Comparison of ENCODE assay signal across 13 mouse cellular contexts in genomic region chr3:142348816-142349631, GRCm38 (mm10). TPM values are rescaled to one million over a fixed set of nuclear protein-coding genes. Genes with fewer than 3 reads are reported as not detected.
DNase-seq lines count a peak whose midpoint lies in the region; ATAC-seq and TF ChIP-seq lines count a peak whose summit lies in the region.
"Had no signal": no experiment of that assay in that cellular context is flagged by ENCODE, and none has a peak within 500 bp of the region (broad histone marks: within the 10 kb centered on the region; RNA-seq: fewer than 3 reads in every experiment).

No protein-coding gene starts in this region.

- TF ChIP-seq EP300 in liver, postnatal 0 days (IDR thresholded peaks at IDR 0.05; ENCODE audit: low read depth) = no peak

- no peaks in the 10 kb centered on the region for H3K27me3 ChIP-seq in embryonic facial prominence, embryonic 10.5 days (replicated peaks; ENCODE audit: low read depth, poor library complexity, severe bottlenecking)
- H3K27me3 ChIP-seq in kidney, postnatal 0 days (ENCODE audit: insufficient read depth, low read length) = no peaks in the 10 kb centered on the region
- no peaks in the 10 kb centered on the region for H3K27me3 ChIP-seq in liver, postnatal 0 days (ENCODE audit: insufficient read depth, low read length)
- H3K27me3 ChIP-seq: CH12.LX; embryonic facial prominence, embryonic 13.5 days; neural tube, embryonic 12.5 days had no signal

- peak overlapping the region; percentile 65 for H3K27ac ChIP-seq in embryonic facial prominence, embryonic 10.5 days (replicated peaks)
- H3K27ac ChIP-seq in kidney, postnatal 0 days = peak overlapping the region; percentile 32; the same call in 1 of the 2 replicates
- peak overlapping the region; percentile 58 for H3K27ac ChIP-seq in liver, postnatal 0 days (ENCODE audit: low read depth)
- H3K27ac ChIP-seq: neural tube, embryonic 12.5 days had no signal

- peak; percentile 65 for DNase-seq in Muller cell, postnatal 12 days (ENCODE audit: inconsistent ontology term)
- no peak for DNase-seq in embryonic facial prominence, embryonic 10.5 days (ENCODE audit: low spot score)
- DNase-seq in kidney, postnatal 0 days (ENCODE audit: low spot score) = no peak
- no peak for DNase-seq in liver, postnatal 0 days
- no peak for DNase-seq in thymus, postnatal 0 days (ENCODE audit: low spot score)
- DNase-seq in retina, postnatal 1 day = no peak
- DNase-seq: cerebellum, postnatal 10 days had no signal

- H3K9me3 ChIP-seq in embryonic facial prominence, embryonic 10.5 days = no peaks in the 10 kb centered on the region
- H3K9me3 ChIP-seq in kidney, postnatal 0 days (replicated peaks; ENCODE audit: low read length) = no peaks in the 10 kb centered on the region
- no peaks in the 10 kb centered on the region for H3K9me3 ChIP-seq in liver, postnatal 0 days (ENCODE audit: low read length)
- H3K9me3 ChIP-seq: embryonic facial prominence, embryonic 13.5 days had no signal

- no peak for TF ChIP-seq CTCF in kidney, postnatal 0 days (IDR thresholded peaks at IDR 0.05; ENCODE audit: low read depth)
- TF ChIP-seq CTCF in liver, postnatal 0 days (IDR thresholded peaks at IDR 0.05; ENCODE audit: low read depth) = no peak

- no peak overlapping the region for H3K4me2 ChIP-seq in kidney, postnatal 0 days (ENCODE audit: low read length)
- no peak overlapping the region for H3K4me2 ChIP-seq in liver, postnatal 0 days (ENCODE audit: low read depth, low read length)
- H3K4me2 ChIP-seq: embryonic facial prominence, embryonic 13.5 days; midbrain, embryonic 11.5 days; neural tube, embryonic 12.5 days had no signal

- peak; percentile 82 for ATAC-seq in kidney, postnatal 0 days (replicated peaks; ENCODE audit: low FRiP score, low read depth)
- ATAC-seq in liver, postnatal 0 days = peak; percentile 81
- ATAC-seq in activated CD4-positive, CD25-positive, alpha-beta regulatory T cell, adult 4 months = no peak
- ATAC-seq: forebrain, embryonic 16.5 days had no signal

- peaks cover 11% of the 10 kb centered on the region for H3K36me3 ChIP-seq in embryonic facial prominence, embryonic 10.5 days (replicated peaks)
- 0 out of 2 replicates have a peak, but pooled peaks cover 2% of the 10 kb centered on the region for H3K36me3 ChIP-seq in kidney, postnatal 0 days (ENCODE audit: insufficient read depth, low read length)
- H3K36me3 ChIP-seq in liver, postnatal 0 days (replicated peaks; ENCODE audit: insufficient read depth, low read length) = no peaks in the 10 kb centered on the region
- H3K36me3 ChIP-seq: neural tube, embryonic 12.5 days had no signal

- peaks cover 24% of the 10 kb centered on the region for H3K4me1 ChIP-seq in embryonic facial prominence, embryonic 10.5 days
- H3K4me1 ChIP-seq in kidney, postnatal 0 days (replicated peaks; ENCODE audit: insufficient read depth, low read length) = no peaks in the 10 kb centered on the region
- peaks cover 4% of the 10 kb centered on the region; the same call in 1 of the 2 replicates for H3K4me1 ChIP-seq in liver, postnatal 0 days (ENCODE audit: insufficient read depth)
- H3K4me1 ChIP-seq: neural tube, embryonic 12.5 days had no signal

- 78% methylated on average over 5 of the region's 5 CpGs for WGBS in embryonic facial prominence, embryonic 10.5 days
- WGBS in kidney, postnatal 0 days = 87% methylated on average over 5 of the region's 5 CpGs
- WGBS in liver, postnatal 0 days (ENCODE audit: insufficient replicate concordance) = 67% methylated on average over 5 of the region's 5 CpGs

- H3K9ac ChIP-seq in kidney, postnatal 0 days (ENCODE audit: low read depth, low read length) = no peak overlapping the region
- H3K9ac ChIP-seq in liver, postnatal 0 days (replicated peaks) = no peak overlapping the region
- H3K9ac ChIP-seq: embryonic facial prominence, embryonic 13.5 days; neural tube, embryonic 12.5 days had no signal

- H3K4me3 ChIP-seq in embryonic facial prominence, embryonic 10.5 days = no peak overlapping the region
- H3K4me3 ChIP-seq in kidney, postnatal 0 days (replicated peaks; ENCODE audit: low read depth, low read length) = no peak overlapping the region
- H3K4me3 ChIP-seq in liver, postnatal 0 days (ENCODE audit: low read depth, low read length) = no peak overlapping the region
- H3K4me3 ChIP-seq: embryonic facial prominence, embryonic 13.5 days; neural tube, embryonic 12.5 days had no signal

RNA-seq across cellular contexts. Expression of gene Pdlim5, which starts 46.5 kb away (rescaled TPM):
- 17.2 and 18.2 TPM in 2 replicates for polyA plus RNA-seq in embryonic facial prominence, embryonic 10.5 days (2016; fragmentation: Nextera tagmentation; extraction: Ambion mirVana)
- 32.5 and 35.3 TPM in 2 replicates for polyA plus RNA-seq in kidney, postnatal 0 days (2015; fragmentation: Nextera tagmentation; extraction: Ambion mirVana)
- 9.4 and 11.5 TPM in 2 replicates for polyA plus RNA-seq in liver, postnatal 0 days (2015; fragmentation: Nextera tagmentation; extraction: Ambion mirVana)
- polyA plus RNA-seq in activated CD4-positive, CD25-positive, alpha-beta regulatory T cell, adult 4 months (2017; shearing (Covaris generic)) = 10 to 100 TPM; 21.1 to 26.6 TPM
- 13.1 and 13.7 TPM in 2 replicates for polyA plus RNA-seq in thymus, postnatal 0 days (2015; fragmentation: Nextera tagmentation; extraction: Ambion mirVana)
